Mouse (Mus musculus) E14TG2a.4 (cell line): ENCODE data around the gene Sertad2.

Experiments used
- CTCF ChIP-seq: conservative IDR thresholded peaks from 2 replicates; pipeline ENCODE4 v1.5.1; 2014; ENCODE audit warnings: low read length
- NANOG ChIP-seq: IDR thresholded peaks from 2 replicates; pipeline ENCODE4 v1.6.1; 2014; ENCODE audit warnings: borderline replicate concordance, low read length, mixed read lengths

- no peak for TF ChIP-seq CTCF
- TF ChIP-seq NANOG: no peak
Measured at GRCm38 (mm10) chr11:20651166-20651565, 108.1 kb downstream of the Sertad2 start.
